Mouse (Mus musculus) midbrain, embryonic 14.5 days (tissue): ENCODE measurements around the gene Tdrd5. TPM values are rescaled to one million over a fixed set of nuclear protein-coding genes. Genes with fewer than 3 reads are reported as not detected.

Source experiments
- ATAC-seq: fragments of 200-750 bp; cut with Nextera tagmentation; 2 replicates; pipeline ENCODE4 v1.8.0; 2017; ENCODE audit warnings: moderate number of reproducible peaks, moderate library complexity; ENCODE audit not compliant: low FRiP score, low TSS enrichment
- DNase-seq: peaks from one replicate; pipeline ENCODE4 v3.0.0-alpha.2; 2015
- H3K27ac ChIP-seq: fragments of 300-500 bp; sonication (generic); replicated peaks from 2 replicates; pipeline ENCODE4 v1.5.1; 2014; ENCODE audit warnings: mild to moderate bottlenecking, low read depth, low read length, moderate library complexity
- H3K27me3 ChIP-seq: fragments of 300-500 bp; sonication (generic); 2 replicates; pipeline ENCODE4 v1.6.1; 2014; ENCODE audit warnings: low read length, control low read depth, mixed read lengths; ENCODE audit not compliant: control insufficient read depth, insufficient read depth
- H3K36me3 ChIP-seq: fragments of 300-500 bp; sonication (generic); 2 replicates; pipeline ENCODE4 v1.6.1; 2014; ENCODE audit warnings: low read length, control low read depth; ENCODE audit not compliant: control insufficient read depth, insufficient read depth
- H3K4me1 ChIP-seq: fragments of 300-500 bp; sonication (generic); 2 replicates; pipeline ENCODE4 v1.6.1; 2014; ENCODE audit warnings: mild to moderate bottlenecking, antibody characterized with exemption, low read length, control low read depth; ENCODE audit not compliant: control insufficient read depth, insufficient read depth
- H3K4me2 ChIP-seq: fragments of 300-500 bp; sonication (generic); 2 replicates; pipeline ENCODE4 v1.6.1; 2014; ENCODE audit warnings: mild to moderate bottlenecking, low read length, moderate library complexity
- H3K4me3 ChIP-seq: fragments of 300-500 bp; sonication (generic); replicated peaks from 2 replicates; pipeline ENCODE4 v1.5.1; 2014; ENCODE audit warnings: low read depth, low read length
- H3K9ac ChIP-seq: fragments of 300-500 bp; sonication (generic); replicated peaks from 2 replicates; pipeline ENCODE4 v1.6.1; 2014; ENCODE audit warnings: mild to moderate bottlenecking, low read length, moderate library complexity
- H3K9me3 ChIP-seq: fragments of 300-500 bp; sonication (generic); 2 replicates; pipeline ENCODE4 v1.6.1; 2016; ENCODE audit warnings: low read length, control low read depth, mixed read lengths; ENCODE audit not compliant: control insufficient read depth
- WGBS: fragments of 180-500 bp; shearing (Covaris S2); extraction: QIAGEN DNeasy Blood & Tissue Kit; methylation state at CpG from one replicate; pipeline ENCODE4 v1.1.7; 2014; 5-methylcytosine and 5-hydroxymethylcytosine counted together
- polyA plus RNA-seq: library from polyadenylated mRNA; unstranded; fragments of >200 nt; fragmentation: Nextera tagmentation; extraction: Ambion mirVana; gene quantifications from 2 replicates; pipeline ENCODE4 v1.2.1, GENCODE M21; 2014

The Tdrd5 gene
- 0.80 and 1.7 TPM in 2 replicates for polyA plus RNA-seq

DNA sequence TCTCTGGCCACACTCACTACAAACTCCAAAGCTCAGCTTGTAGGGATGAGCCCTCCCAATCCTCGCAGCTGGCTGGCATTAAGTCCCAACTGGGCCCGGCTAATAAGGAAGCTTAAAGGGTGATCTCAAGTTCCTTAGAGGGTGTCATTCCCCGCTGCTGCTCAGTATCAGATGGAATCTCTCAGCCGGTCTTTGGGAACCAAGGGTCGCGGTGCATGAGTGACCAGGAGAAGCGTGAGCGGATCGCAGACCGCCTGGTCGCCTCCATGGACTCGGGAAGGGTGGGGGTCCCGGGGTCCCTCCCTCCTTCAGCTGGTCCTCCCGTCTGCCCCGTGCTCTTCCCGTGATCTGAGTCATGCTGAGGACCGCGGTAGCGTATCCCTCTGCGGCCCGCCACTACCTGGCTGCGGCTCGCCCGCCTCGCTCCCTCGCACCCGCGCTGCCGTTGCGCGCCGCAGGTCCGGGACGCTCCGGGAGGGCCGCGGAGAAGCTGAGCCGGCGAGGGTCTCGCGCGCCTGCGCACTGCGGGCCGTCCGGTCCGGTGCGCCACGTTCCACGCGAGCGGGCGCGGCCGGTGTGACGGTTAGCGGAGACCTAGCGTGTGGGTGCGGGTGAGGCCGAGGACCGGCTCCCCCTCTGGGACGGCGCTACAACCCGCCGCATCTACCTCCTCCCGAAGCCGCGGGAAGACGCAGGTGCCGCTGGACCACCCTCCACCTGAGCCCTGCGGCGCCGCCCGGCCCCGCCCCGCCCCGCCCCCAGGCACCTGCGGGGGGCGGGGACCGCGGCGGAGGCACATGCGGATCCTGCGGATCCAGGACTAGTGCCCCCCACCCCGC lies at the start of gene Tdrd5:
Gene Tdrd5 (minus strand): TSS at position 754 of the 839 bp plus-strand sequence.
- Histone ChIP-seq H3K36me3 (no peaks in the 10 kb centered on the region), H3K4me1 (0 out of 2 replicates have a peak, but pooled peaks cover 3% of the 10 kb centered on the region), H3K27me3 (peaks cover 34% of the 10 kb centered on the region), H3K9ac (peak within 1 kb of the TSS; percentile 65), H3K4me3 (peak within 1 kb of the TSS; percentile 64), H3K27ac (no peak within 1 kb of the TSS), H3K4me2 (peak within 1 kb of the TSS; percentile 99), H3K9me3 (no peaks in the 10 kb centered on the region)
- ATAC-seq (peak; percentile 85), DNase-seq (peak; percentile 86)
- WGBS, result under 1% methylated on average over 78 of the region's 85 CpGs

DNA sequence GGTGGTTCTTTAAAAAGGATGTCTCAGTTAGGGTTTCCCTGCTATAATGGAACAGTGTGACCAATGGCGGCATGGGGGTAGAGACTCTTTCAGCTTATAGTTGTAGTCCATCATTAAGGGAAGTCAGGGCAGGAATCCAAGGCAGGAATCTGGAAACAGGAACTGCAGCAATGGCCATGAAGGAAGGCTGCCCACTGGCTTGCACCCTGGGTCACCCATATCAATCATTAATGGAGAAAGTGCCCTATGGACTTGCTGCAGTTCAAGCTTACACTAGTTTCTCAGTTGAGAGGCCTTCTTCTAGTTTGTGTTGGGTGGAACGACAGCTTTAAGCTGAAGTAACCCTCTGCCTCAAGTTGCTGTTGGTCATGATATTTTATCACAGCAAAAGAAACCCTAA lies 49.0 kb upstream of the Tdrd5 start:
- DNase-seq (no peak), ATAC-seq (no peak)
- WGBS, result 93% methylated on average over 2 of the region's 2 CpGs
- H3K4me3 ChIP-seq, result no peak overlapping the region
- H3K27me3 ChIP-seq, result no peaks in the 10 kb centered on the region
- H3K9me3 ChIP-seq, result no peaks in the 10 kb centered on the region
- no peak overlapping the region for H3K27ac ChIP-seq
- H3K4me2 ChIP-seq, result no peak overlapping the region
- H3K9ac ChIP-seq, result no peak overlapping the region
- no peaks in the 10 kb centered on the region for H3K36me3 ChIP-seq
- no peaks in the 10 kb centered on the region for H3K4me1 ChIP-seq

DNA sequence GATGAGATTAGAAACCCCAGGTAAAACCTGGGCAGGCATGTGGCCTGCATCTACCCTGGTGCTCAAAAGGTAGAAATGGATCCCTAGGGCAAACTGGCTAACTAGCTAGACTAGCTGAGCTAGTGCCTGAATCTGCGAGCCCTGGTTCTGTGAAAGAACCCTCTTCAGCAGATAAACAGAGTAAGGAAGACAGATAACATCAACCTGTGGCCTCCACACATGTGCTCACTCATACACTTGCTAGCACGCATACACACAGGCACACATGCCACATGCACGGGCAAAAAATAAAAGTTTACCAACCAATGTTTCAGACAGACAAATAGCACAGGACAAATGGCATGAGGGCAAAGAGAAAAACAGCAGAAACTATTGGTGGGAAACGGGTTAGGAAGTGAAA lies 47.0 kb upstream of the Tdrd5 start:
- ATAC-seq (no peak), DNase-seq (no peak)
- H3K4me3 ChIP-seq, result no peak overlapping the region
- H3K4me1 ChIP-seq, result no peaks in the 10 kb centered on the region
- H3K9me3 ChIP-seq, result no peaks in the 10 kb centered on the region
- no peak overlapping the region for H3K9ac ChIP-seq
- H3K4me2 ChIP-seq, result no peak overlapping the region
- H3K27ac ChIP-seq, result no peak overlapping the region
- no peaks in the 10 kb centered on the region for H3K27me3 ChIP-seq
- H3K36me3 ChIP-seq, result no peaks in the 10 kb centered on the region
- 94% methylated on average over 4 of the region's 4 CpGs for WGBS

DNA sequence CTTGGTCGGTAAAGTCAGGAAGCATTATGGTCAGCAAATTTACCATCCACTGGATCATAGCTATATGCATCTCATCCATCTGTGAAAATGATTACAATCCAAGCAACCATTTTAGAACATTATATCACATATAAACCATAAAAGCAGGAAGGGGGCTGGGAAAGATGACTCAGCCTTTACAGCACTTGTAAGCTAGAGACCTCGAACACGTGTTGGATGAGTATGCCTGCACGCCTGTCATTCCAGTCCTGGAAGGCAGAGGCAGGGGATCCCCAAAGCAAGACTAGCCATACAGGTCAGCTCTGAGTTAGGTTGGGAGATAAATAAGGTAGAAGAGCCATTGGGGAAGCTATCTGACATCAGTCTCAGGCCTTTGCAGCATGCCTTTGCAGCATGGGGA lies 45.6 kb upstream of the Tdrd5 start:
- H3K36me3 ChIP-seq, result no peaks in the 10 kb centered on the region
- no peaks in the 10 kb centered on the region for H3K27me3 ChIP-seq
- no peak for ATAC-seq
- WGBS, result 76% methylated on average over 4 of the region's 4 CpGs
- no peak overlapping the region for H3K4me3 ChIP-seq
- H3K9me3 ChIP-seq, result no peaks in the 10 kb centered on the region
- H3K27ac ChIP-seq, result no peak overlapping the region
- no peak overlapping the region for H3K9ac ChIP-seq
- H3K4me2 ChIP-seq, result no peak overlapping the region
- DNase-seq, result no peak
- H3K4me1 ChIP-seq, result no peaks in the 10 kb centered on the region

DNA sequence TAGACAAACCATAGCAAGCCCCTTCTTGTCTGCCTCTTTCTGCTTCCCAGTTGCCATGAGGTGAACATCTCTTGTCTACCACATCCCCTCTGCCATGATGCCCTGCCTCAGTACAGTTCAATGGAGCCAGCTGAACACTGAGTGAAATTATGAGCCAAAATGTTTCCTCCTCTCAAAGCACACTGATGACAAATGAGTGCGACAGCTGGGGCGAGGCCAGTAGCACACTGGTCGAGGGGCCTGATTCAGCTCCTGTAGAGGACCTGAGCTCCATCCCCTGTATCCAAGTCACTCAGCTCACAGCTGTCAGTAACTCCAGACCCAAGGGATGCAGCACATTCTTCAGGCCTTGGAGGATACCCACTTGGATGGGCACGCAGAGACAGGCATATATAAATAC lies 42.2 kb upstream of the Tdrd5 start:
- Histone ChIP-seq H3K27ac (no peak overlapping the region), H3K27me3 (no peaks in the 10 kb centered on the region), H3K9ac (no peak overlapping the region), H3K4me3 (no peak overlapping the region), H3K4me1 (no peaks in the 10 kb centered on the region), H3K36me3 (no peaks in the 10 kb centered on the region), H3K9me3 (no peaks in the 10 kb centered on the region), H3K4me2 (no peak overlapping the region)
- DNase-seq, result no peak
- no peak for ATAC-seq
- 93% methylated on average over 4 of the region's 4 CpGs for WGBS

DNA sequence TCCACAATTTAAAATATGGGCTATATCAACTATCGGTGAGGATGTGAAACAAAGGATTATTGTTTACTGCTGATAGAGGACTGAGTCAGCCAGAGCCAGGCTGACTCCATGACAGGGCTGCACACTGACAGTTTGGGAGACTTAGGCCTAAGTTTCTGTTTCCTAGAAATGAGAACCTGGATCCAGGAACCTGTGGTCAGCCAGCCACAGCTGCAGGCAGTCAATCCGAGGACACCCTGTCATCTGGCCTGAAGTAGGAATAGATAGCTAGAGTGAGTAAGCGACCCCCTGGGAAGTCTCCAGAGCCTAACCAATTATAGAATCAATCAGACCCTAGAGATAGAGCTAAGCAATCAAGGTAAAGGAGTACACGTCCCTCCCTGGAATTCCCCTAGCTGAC lies 41.0 kb upstream of the Tdrd5 start:
- WGBS, result 82% methylated on average over 4 of the region's 4 CpGs
- DNase-seq (no peak), ATAC-seq (no peak)
- Histone ChIP-seq H3K9me3 (no peaks in the 10 kb centered on the region), H3K4me2 (no peak overlapping the region), H3K9ac (no peak overlapping the region), H3K27me3 (no peaks in the 10 kb centered on the region), H3K4me3 (no peak overlapping the region), H3K36me3 (no peaks in the 10 kb centered on the region), H3K27ac (no peak overlapping the region), H3K4me1 (no peaks in the 10 kb centered on the region)

DNA sequence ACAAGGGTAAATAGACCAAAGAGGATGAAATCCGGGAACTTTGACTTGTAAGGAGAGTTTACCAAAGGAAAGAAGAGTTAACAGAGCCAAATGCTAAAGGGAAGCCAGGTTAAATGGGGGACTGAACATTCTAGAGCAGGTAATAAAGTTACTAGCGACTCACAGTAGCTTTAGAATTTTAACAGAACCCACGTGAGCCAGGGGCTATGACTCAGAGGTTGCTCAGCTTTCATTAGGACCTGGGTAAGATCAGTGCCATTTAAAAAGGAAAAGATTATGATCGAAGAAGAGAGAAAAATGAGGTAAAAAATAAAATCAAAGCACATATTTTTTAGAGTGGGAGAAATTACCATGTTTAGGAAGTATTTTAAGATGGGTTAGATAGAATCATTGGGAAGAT lies 37.4 kb upstream of the Tdrd5 start:
- Histone ChIP-seq H3K36me3 (no peaks in the 10 kb centered on the region), H3K9ac (no peak overlapping the region), H3K4me3 (no peak overlapping the region), H3K27me3 (no peaks in the 10 kb centered on the region), H3K4me1 (no peaks in the 10 kb centered on the region), H3K4me2 (no peak overlapping the region), H3K27ac (no peak overlapping the region), H3K9me3 (no peaks in the 10 kb centered on the region)
- ATAC-seq, result no peak
- 79% methylated on average over 4 of the region's 4 CpGs for WGBS
- DNase-seq, result no peak

DNA sequence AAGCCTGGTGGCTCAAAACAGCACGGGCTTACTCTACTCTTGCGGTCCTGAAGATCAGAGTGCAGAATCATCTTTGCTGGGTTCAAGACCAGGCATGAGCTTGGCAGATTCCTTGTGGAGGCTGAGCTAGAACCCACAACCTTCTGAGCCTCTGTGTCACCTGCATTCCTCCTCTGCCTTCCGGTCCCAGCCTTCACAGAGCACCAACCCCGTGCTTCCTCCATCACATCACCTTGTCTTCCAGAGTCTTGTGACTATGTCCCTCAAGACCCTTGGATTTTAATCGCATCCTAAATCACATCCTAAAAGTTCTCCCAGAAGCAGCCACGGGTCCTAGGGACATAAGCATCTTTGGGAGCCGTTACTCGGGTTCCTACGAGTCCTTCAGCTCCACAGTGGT lies 19.7 kb upstream of the Tdrd5 start:
- Histone ChIP-seq H3K4me3 (no peak overlapping the region), H3K9ac (no peak overlapping the region)
- WGBS, result 85% methylated on average over 9 of the region's 9 CpGs

DNA sequence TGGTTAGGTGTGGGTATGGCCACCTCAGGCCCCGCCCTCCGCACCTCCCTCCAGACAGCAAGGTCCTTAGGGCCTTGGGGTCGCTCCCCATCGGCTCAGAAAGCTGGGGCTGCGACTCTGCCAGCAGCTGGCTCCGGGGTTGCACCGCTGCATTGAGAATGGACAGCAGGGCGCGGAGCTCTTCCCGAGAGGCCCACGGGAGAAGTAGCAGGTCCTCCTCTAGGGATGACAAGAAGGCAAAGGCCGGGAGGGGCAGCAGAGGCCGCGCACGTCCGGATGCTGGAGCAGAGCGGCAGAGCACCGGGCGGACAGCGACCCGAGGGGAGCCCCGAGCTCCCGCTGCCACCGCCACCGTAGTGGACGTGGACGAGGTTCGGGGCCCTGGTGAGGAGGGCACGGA lies 7.2 kb upstream of the Tdrd5 start, which contains the start of gene Nphs2:
Gene Nphs2 (plus strand): TSS at position 98 of the 400 bp plus-strand sequence.
- Histone ChIP-seq H3K9ac (no peak within 1 kb of the TSS), H3K9me3 (no peaks in the 10 kb centered on the region), H3K27me3 (peaks cover 21% of the 10 kb centered on the region), H3K4me1 (peaks cover 6% of the 10 kb centered on the region; the same call in 1 of the 2 replicates), H3K27ac (no peak within 1 kb of the TSS), H3K36me3 (no peaks in the 10 kb centered on the region), H3K4me3 (peak within 1 kb of the TSS; percentile 14; the same call in 1 of the 2 replicates), H3K4me2 (peak within 1 kb of the TSS; percentile 43)
- 3% methylated on average over 29 of the region's 29 CpGs for WGBS
- ATAC-seq, result no peak
- DNase-seq, result no peak

More for the DNA sequence above, 19.7 kb upstream of the Tdrd5 start:
- no peak overlapping the region for H3K4me2 ChIP-seq
- no peaks in the 10 kb centered on the region for H3K27me3 ChIP-seq
- no peak for ATAC-seq
- H3K9me3 ChIP-seq, result no peaks in the 10 kb centered on the region
- H3K27ac ChIP-seq, result no peak overlapping the region
- DNase-seq, result no peak
- H3K36me3 ChIP-seq, result no peaks in the 10 kb centered on the region
- H3K4me1 ChIP-seq, result no peaks in the 10 kb centered on the region
